Mouse (Mus musculus) midbrain, embryonic 14.5 days (tissue): ENCODE data around the gene Tnfrsf26. TPM values are rescaled to one million over a fixed set of nuclear protein-coding genes. Genes with fewer than 3 reads are reported as not detected.
A peak's percentile ranks its signal among the peaks of the same experiment; 100 is the strongest.

Source experiments
- ATAC-seq: fragments of 200-750 bp; cut with Nextera tagmentation; 2 replicates; pipeline ENCODE4 v1.8.0; 2017; ENCODE audit warnings: moderate number of reproducible peaks, moderate library complexity; ENCODE audit not compliant: low FRiP score, low TSS enrichment
- DNase-seq: peaks from one replicate; pipeline ENCODE4 v3.0.0-alpha.2; 2015
- H3K27ac ChIP-seq: fragments of 300-500 bp; sonication (generic); replicated peaks from 2 replicates; pipeline ENCODE4 v1.5.1; 2014; ENCODE audit warnings: mild to moderate bottlenecking, low read depth, low read length, moderate library complexity
- H3K27me3 ChIP-seq: fragments of 300-500 bp; sonication (generic); 2 replicates; pipeline ENCODE4 v1.6.1; 2014; ENCODE audit warnings: low read length, control low read depth, mixed read lengths; ENCODE audit not compliant: control insufficient read depth, insufficient read depth
- H3K36me3 ChIP-seq: fragments of 300-500 bp; sonication (generic); 2 replicates; pipeline ENCODE4 v1.6.1; 2014; ENCODE audit warnings: low read length, control low read depth; ENCODE audit not compliant: control insufficient read depth, insufficient read depth
- H3K4me1 ChIP-seq: fragments of 300-500 bp; sonication (generic); 2 replicates; pipeline ENCODE4 v1.6.1; 2014; ENCODE audit warnings: mild to moderate bottlenecking, antibody characterized with exemption, low read length, control low read depth; ENCODE audit not compliant: control insufficient read depth, insufficient read depth
- H3K4me2 ChIP-seq: fragments of 300-500 bp; sonication (generic); 2 replicates; pipeline ENCODE4 v1.6.1; 2014; ENCODE audit warnings: mild to moderate bottlenecking, low read length, moderate library complexity
- H3K4me3 ChIP-seq: fragments of 300-500 bp; sonication (generic); replicated peaks from 2 replicates; pipeline ENCODE4 v1.5.1; 2014; ENCODE audit warnings: low read depth, low read length
- H3K9ac ChIP-seq: fragments of 300-500 bp; sonication (generic); replicated peaks from 2 replicates; pipeline ENCODE4 v1.6.1; 2014; ENCODE audit warnings: mild to moderate bottlenecking, low read length, moderate library complexity
- H3K9me3 ChIP-seq: fragments of 300-500 bp; sonication (generic); 2 replicates; pipeline ENCODE4 v1.6.1; 2016; ENCODE audit warnings: low read length, control low read depth, mixed read lengths; ENCODE audit not compliant: control insufficient read depth
- WGBS: fragments of 180-500 bp; shearing (Covaris S2); extraction: QIAGEN DNeasy Blood & Tissue Kit; methylation state at CpG from one replicate; pipeline ENCODE4 v1.1.7; 2014; 5-methylcytosine and 5-hydroxymethylcytosine counted together
- polyA plus RNA-seq: library from polyadenylated mRNA; unstranded; fragments of >200 nt; fragmentation: Nextera tagmentation; extraction: Ambion mirVana; gene quantifications from 2 replicates; pipeline ENCODE4 v1.2.1, GENCODE M21; 2014

Gene Tnfrsf26
- polyA plus RNA-seq, 1 experiment from 2014 or later, result 0.21 TPM

GRCm38 (mm10) chr7:143605321-143605720 lies 23.2 kb downstream of the Tnfrsf26 start:
- H3K4me2 ChIP-seq, result no peak overlapping the region
- H3K9ac ChIP-seq, result no peak overlapping the region
- no peak overlapping the region for H3K27ac ChIP-seq
- H3K9me3 ChIP-seq, result no peaks in the 10 kb centered on the region
- no peak for DNase-seq
- no peaks in the 10 kb centered on the region for H3K36me3 ChIP-seq
- H3K4me1 ChIP-seq, result no peaks in the 10 kb centered on the region
- ATAC-seq, result no peak
- no peaks in the 10 kb centered on the region for H3K27me3 ChIP-seq
- 92% methylated on average over 3 of the region's 3 CpGs for WGBS
- H3K4me3 ChIP-seq, result no peak overlapping the region

- DNase-seq (no peak), ATAC-seq (no peak)
- H3K4me2 ChIP-seq, result no peak overlapping the region
- no peaks in the 10 kb centered on the region for H3K27me3 ChIP-seq
- H3K9ac ChIP-seq, result no peak overlapping the region
- H3K4me3 ChIP-seq, result no peak overlapping the region
- 75% methylated on average over 2 of the region's 2 CpGs for WGBS
- no peaks in the 10 kb centered on the region for H3K9me3 ChIP-seq
- no peaks in the 10 kb centered on the region for H3K4me1 ChIP-seq
- no peaks in the 10 kb centered on the region for H3K36me3 ChIP-seq
- H3K27ac ChIP-seq, result no peak overlapping the region
Observed at GRCm38 (mm10) chr7:143604889-143605288, 23.6 kb downstream of the Tnfrsf26 start.

GRCm38 (mm10) chr7:143601705-143602104 lies 26.8 kb downstream of the Tnfrsf26 start:
- Histone ChIP-seq H3K4me1 (peaks cover 7% of the 10 kb centered on the region), H3K9me3 (no peaks in the 10 kb centered on the region), H3K27me3 (no peaks in the 10 kb centered on the region), H3K9ac (no peak overlapping the region), H3K27ac (no peak overlapping the region), H3K36me3 (no peaks in the 10 kb centered on the region), H3K4me3 (no peak overlapping the region), H3K4me2 (no peak overlapping the region)
- DNase-seq, result no peak
- 81% methylated on average over 2 of the region's 2 CpGs for WGBS
- no peak for ATAC-seq

DNA sequence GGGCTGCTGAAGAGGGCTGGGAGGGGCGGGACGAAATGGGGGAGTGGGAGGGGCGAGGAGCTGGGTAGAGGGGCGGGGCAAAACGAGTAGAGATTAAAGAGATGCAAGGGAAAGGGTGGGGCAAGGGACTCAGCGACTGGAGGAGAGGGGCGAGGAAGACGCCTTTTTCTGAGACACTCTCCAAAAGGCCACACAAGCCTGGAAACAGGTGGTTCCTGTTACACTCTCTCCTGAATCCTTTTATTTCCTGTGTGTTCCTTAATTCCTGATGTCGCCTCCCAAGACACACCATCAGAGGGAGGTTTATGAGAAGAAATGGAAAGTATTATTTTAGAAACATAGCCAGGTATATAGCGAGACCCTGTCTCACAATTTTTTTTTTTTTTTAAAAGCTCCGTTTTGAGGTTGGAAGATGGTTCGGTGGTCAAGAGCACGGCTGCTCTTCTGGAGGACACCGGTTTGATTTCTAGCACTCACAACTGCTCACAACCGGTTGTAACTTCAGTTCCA lies 28.2 kb downstream of the Tnfrsf26 start:
- no peaks in the 10 kb centered on the region for H3K27me3 ChIP-seq
- no peaks in the 10 kb centered on the region for H3K9me3 ChIP-seq
- H3K9ac ChIP-seq, result no peak overlapping the region; the same call in 1 of the 2 replicates
- H3K4me3 ChIP-seq, result peak overlapping the region; percentile 91
- DNase-seq (no peak), ATAC-seq (no peak)
- H3K36me3 ChIP-seq, result peaks cover 11% of the 10 kb centered on the region; the same call in 1 of the 2 replicates
- peaks cover 7% of the 10 kb centered on the region for H3K4me1 ChIP-seq
- peak overlapping the region; percentile 96 for H3K4me2 ChIP-seq
- 6% methylated on average over 15 of the region's 15 CpGs for WGBS
- 0 out of 2 replicates have a peak overlapping the region, but pooled peaks have one; percentile 34 for H3K27ac ChIP-seq

GRCm38 (mm10) chr7:143599428-143600230 lies 28.9 kb downstream of the Tnfrsf26 start, which contains the start of gene Cars:
Gene Cars, minus strand, starts transcription at chr7:143600090.
- Histone ChIP-seq H3K9ac (peak within 1 kb of the TSS; percentile 86), H3K9me3 (no peaks in the 10 kb centered on the region), H3K36me3 (peaks cover 12% of the 10 kb centered on the region; the same call in 1 of the 2 replicates), H3K4me3 (peak within 1 kb of the TSS; percentile 91), H3K27me3 (no peaks in the 10 kb centered on the region), H3K4me1 (peaks cover 7% of the 10 kb centered on the region), H3K27ac (peak within 1 kb of the TSS; percentile 74), H3K4me2 (peak within 1 kb of the TSS; percentile 96)
- DNase-seq (peak; percentile 97), ATAC-seq (peak; percentile 95)
- 2% methylated on average over 35 of the region's 35 CpGs for WGBS

- ATAC-seq (no peak), DNase-seq (peak; percentile 19)
- Histone ChIP-seq H3K4me2 (no peak overlapping the region), H3K4me1 (peaks cover 7% of the 10 kb centered on the region), H3K9me3 (no peaks in the 10 kb centered on the region), H3K9ac (no peak overlapping the region), H3K27ac (no peak overlapping the region), H3K27me3 (no peaks in the 10 kb centered on the region), H3K4me3 (no peak overlapping the region), H3K36me3 (peaks cover 37% of the 10 kb centered on the region)
- WGBS, result 90% methylated on average over 5 of the region's 5 CpGs
Observed at GRCm38 (mm10) chr7:143594865-143595264, 33.7 kb downstream of the Tnfrsf26 start.

DNA sequence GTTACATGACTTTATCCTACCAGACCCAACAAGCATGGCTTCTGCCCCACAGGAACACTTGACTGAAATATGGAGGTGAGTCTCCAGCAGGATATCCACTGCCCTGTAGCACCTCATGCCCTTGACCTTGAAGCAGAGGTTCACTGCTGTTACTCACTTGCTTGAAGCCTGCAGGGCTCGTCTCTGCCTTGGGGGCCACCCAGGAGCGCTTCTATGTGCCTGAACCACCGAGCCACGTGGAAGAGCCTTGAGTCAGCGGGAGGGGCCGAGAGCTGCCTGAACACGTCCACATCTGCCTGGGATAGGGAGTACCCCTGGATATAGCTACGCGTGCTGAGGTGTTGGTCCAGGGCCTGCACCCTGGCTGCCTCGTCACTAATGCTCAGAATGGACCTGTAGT lies 36.3 kb downstream of the Tnfrsf26 start:
- DNase-seq (no peak), ATAC-seq (no peak)
- Histone ChIP-seq H3K9me3 (no peaks in the 10 kb centered on the region), H3K4me3 (no peak overlapping the region), H3K36me3 (peaks cover 59% of the 10 kb centered on the region), H3K27ac (no peak overlapping the region), H3K4me2 (no peak overlapping the region), H3K9ac (no peak overlapping the region), H3K4me1 (no peaks in the 10 kb centered on the region), H3K27me3 (no peaks in the 10 kb centered on the region)
- 89% methylated on average over 10 of the region's 10 CpGs for WGBS

DNA sequence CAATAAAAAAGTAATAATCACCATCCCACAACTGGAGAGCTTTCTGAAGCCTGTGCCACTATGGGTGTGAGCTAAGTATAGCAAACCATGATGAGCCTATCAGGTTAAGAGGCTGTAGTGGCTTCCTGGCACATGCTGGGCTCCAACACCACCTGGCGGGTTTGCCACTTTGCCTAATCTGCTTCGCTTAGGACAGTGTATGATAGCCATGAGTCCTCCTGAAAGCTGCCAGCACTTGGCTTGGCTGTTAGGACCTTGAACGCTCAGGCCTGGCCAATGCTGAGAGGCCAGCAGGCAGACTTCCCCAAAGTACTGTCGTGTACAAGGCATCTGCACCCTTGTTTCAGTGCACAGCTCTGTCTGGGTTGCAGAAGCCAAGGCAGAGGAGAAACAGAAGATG lies 40.5 kb downstream of the Tnfrsf26 start:
- Histone ChIP-seq H3K4me3 (no peak overlapping the region), H3K27ac (no peak overlapping the region), H3K4me2 (no peak overlapping the region), H3K36me3 (peaks cover 83% of the 10 kb centered on the region), H3K9me3 (no peaks in the 10 kb centered on the region), H3K4me1 (no peaks in the 10 kb centered on the region), H3K9ac (no peak overlapping the region), H3K27me3 (no peaks in the 10 kb centered on the region)
- WGBS, result 93% methylated on average over 4 of the region's 4 CpGs
- no peak for DNase-seq
- no peak for ATAC-seq

GRCm38 (mm10) chr7:143587586-143587985 lies 40.9 kb downstream of the Tnfrsf26 start:
- Histone ChIP-seq H3K27me3 (no peaks in the 10 kb centered on the region), H3K36me3 (peaks cover 87% of the 10 kb centered on the region), H3K4me1 (no peaks in the 10 kb centered on the region), H3K27ac (no peak overlapping the region), H3K9ac (no peak overlapping the region), H3K4me2 (no peak overlapping the region), H3K9me3 (no peaks in the 10 kb centered on the region), H3K4me3 (no peak overlapping the region)
- WGBS, result 93% methylated on average over 5 of the region's 5 CpGs
- ATAC-seq (no peak), DNase-seq (no peak)
